Comparison of ENCODE assay signal across 10 mouse cellular contexts in the genomic region with DNA sequence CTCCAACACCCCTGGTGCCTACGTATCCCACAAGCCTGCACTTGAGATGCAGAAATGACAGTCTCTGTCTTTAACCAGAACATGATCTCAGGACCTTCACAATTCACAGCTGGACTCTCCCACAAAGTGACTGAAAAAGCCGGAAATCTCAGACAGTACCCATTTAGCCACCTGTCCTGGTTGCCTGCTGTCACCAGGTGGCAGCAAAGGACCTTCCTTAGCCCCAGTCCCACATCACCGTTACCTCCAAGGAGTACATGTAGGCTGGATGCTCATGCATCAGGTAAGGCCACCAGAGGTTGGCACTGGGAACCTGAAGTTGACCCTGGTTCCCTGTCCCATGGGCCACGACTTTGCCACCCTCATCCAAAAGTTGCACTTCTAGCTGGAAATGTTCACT. TPM values are rescaled to one million over a fixed set of nuclear protein-coding genes. Genes with fewer than 3 reads are reported as not detected.
DNase-seq lines count a peak whose midpoint lies in the region; ATAC-seq and TF ChIP-seq lines count a peak whose summit lies in the region.
"Had no signal": no experiment of that assay in that cellular context is flagged by ENCODE, and none has a peak within 500 bp of the region (broad histone marks: within the 10 kb centered on the region; RNA-seq: fewer than 3 reads in every experiment).

No protein-coding gene starts in this region.

- no peaks in the 10 kb centered on the region for H3K79me2 ChIP-seq in heart, adult 2 months (replicated peaks; ENCODE audit: control insufficient read depth, insufficient read depth, low read length)

- 30% methylated on average over 4 of the region's 4 CpGs for WGBS in heart, adult 2 months
- 39% methylated on average over 4 of the region's 4 CpGs for WGBS in heart, embryonic 10.5 days
- WGBS in embryonic facial prominence, embryonic 14.5 days: 28% methylated on average over 4 of the region's 4 CpGs
- 28% methylated on average over 4 of the region's 4 CpGs for WGBS in large intestine, adult 2 months

- ATAC-seq in embryonic facial prominence, embryonic 14.5 days (ENCODE audit: low read depth): no peak
- peak; percentile 31 for ATAC-seq in megakaryocyte, adult 5-6 weeks (ENCODE audit: poor library complexity, severe bottlenecking)

- H3K9me3 ChIP-seq in heart, embryonic 10.5 days: no peaks in the 10 kb centered on the region
- H3K9me3 ChIP-seq in embryonic facial prominence, embryonic 14.5 days (ENCODE audit: control insufficient read depth, low read length): 0 out of 2 replicates have a peak, but pooled peaks cover 3% of the 10 kb centered on the region
- H3K9me3 ChIP-seq: embryonic facial prominence, embryonic 12.5 days; megakaryocyte, embryonic 14.5 days had no signal

- peak; percentile 87 for TF ChIP-seq CTCF in heart, adult 2 months (IDR thresholded peaks at IDR 0.05)

- peak; percentile 58; the same call in 1 of the 2 replicates for TF ChIP-seq EP300 in heart, adult 2 months (IDR thresholded peaks at IDR 0.05; ENCODE audit: insufficient read depth, low read depth, low read length)

- intact Hi-C loops in heart, adult 2 months (cut with DNase I): no loop called here

- H3K36me3 ChIP-seq in heart, adult 2 months (ENCODE audit: control insufficient read depth, insufficient read depth, low read length): no peaks in the 10 kb centered on the region
- H3K36me3 ChIP-seq in heart, embryonic 10.5 days: peaks cover 19% of the 10 kb centered on the region; the same call in 1 of the 2 replicates
- no peaks in the 10 kb centered on the region for H3K36me3 ChIP-seq in embryonic facial prominence, embryonic 14.5 days (ENCODE audit: control insufficient read depth, insufficient read depth, low read length)
- peaks cover 5% of the 10 kb centered on the region for H3K36me3 ChIP-seq in splenic B cell, adult 2 months (ENCODE audit: control insufficient read depth, insufficient read depth, low read length, poor library complexity, severe bottlenecking)
- H3K36me3 ChIP-seq: embryonic facial prominence, embryonic 12.5 days had no signal

- H3K4me2 ChIP-seq in embryonic facial prominence, embryonic 14.5 days (ENCODE audit: low read depth, low read length): no peak overlapping the region
- H3K4me2 ChIP-seq: embryonic facial prominence, embryonic 12.5 days had no signal

- DNase-seq in heart, adult 2 months: peak; percentile 49 to 65
- DNase-seq in heart, embryonic 10.5 days (ENCODE audit: low spot score): no peak
- DNase-seq in CD4-positive helper T cell, adult 2 months (ENCODE audit: low read depth, low spot score): peak; percentile 78
- DNase-seq in adrenal gland, postnatal 14 days: peak; percentile 75
- peak; percentile 68 for DNase-seq in embryonic facial prominence, embryonic 14.5 days (ENCODE audit: low spot score)
- peak; percentile 45 for DNase-seq in large intestine, adult 2 months (ENCODE audit: low read depth, low spot score)
- DNase-seq in splenic B cell, adult 2 months (ENCODE audit: low read depth, low spot score): peak; percentile 86

- H3K4me1 ChIP-seq in heart, adult 2 months (ENCODE audit: control insufficient read depth, insufficient read depth, low read length): peaks cover 7% of the 10 kb centered on the region
- H3K4me1 ChIP-seq in heart, embryonic 10.5 days: peaks cover 22% of the 10 kb centered on the region
- H3K4me1 ChIP-seq in embryonic facial prominence, embryonic 14.5 days (ENCODE audit: control insufficient read depth, insufficient read depth, low read length): no peaks in the 10 kb centered on the region

- H3K9ac ChIP-seq in heart, adult 2 months (ENCODE audit: low read depth, low read length): no peak overlapping the region
- H3K9ac ChIP-seq in embryonic facial prominence, embryonic 14.5 days (ENCODE audit: low read depth, low read length): no peak overlapping the region
- H3K9ac ChIP-seq: embryonic facial prominence, embryonic 12.5 days had no signal

- H3K27me3 ChIP-seq in heart, adult 2 months (ENCODE audit: control insufficient read depth, insufficient read depth, low read length): no peaks in the 10 kb centered on the region
- no peaks in the 10 kb centered on the region for H3K27me3 ChIP-seq in heart, embryonic 10.5 days (ENCODE audit: insufficient read depth, poor library complexity, severe bottlenecking)
- H3K27me3 ChIP-seq in embryonic facial prominence, embryonic 14.5 days (replicated peaks; ENCODE audit: control insufficient read depth, insufficient read depth, low read length): no peaks in the 10 kb centered on the region
- no peaks in the 10 kb centered on the region for H3K27me3 ChIP-seq in splenic B cell, adult 2 months (ENCODE audit: control insufficient read depth, insufficient read depth, low read length, poor library complexity, severe bottlenecking)
- H3K27me3 ChIP-seq: embryonic facial prominence, embryonic 12.5 days; megakaryocyte, embryonic 14.5 days had no signal

- H3K27ac ChIP-seq in heart, adult 2 months: no peak overlapping the region
- H3K27ac ChIP-seq in heart, embryonic 10.5 days: no peak overlapping the region
- no peak overlapping the region for H3K27ac ChIP-seq in embryonic facial prominence, embryonic 14.5 days (replicated peaks; ENCODE audit: low read depth, low read length)
- H3K27ac ChIP-seq: embryonic facial prominence, embryonic 12.5 days had no signal

- H3K4me3 ChIP-seq in heart, adult 2 months: no peak overlapping the region
- no peak overlapping the region for H3K4me3 ChIP-seq in heart, embryonic 10.5 days
- H3K4me3 ChIP-seq in embryonic facial prominence, embryonic 14.5 days (ENCODE audit: low read depth, low read length): no peak overlapping the region
- H3K4me3 ChIP-seq: embryonic facial prominence, embryonic 12.5 days; megakaryocyte, embryonic 14.5 days had no signal

- TF ChIP-seq POLR2A in heart, adult 2 months (IDR thresholded peaks at IDR 0.05; ENCODE audit: insufficient read depth, low read depth, low read length): no peak

RNA-seq across cellular contexts. Expression of a gene that starts 3.8 kb away (rescaled TPM):
- total RNA-seq in heart, adult 2 months (2021): 10 to 100 TPM; 12.8 to 13.0 TPM
- polyA plus RNA-seq in heart, adult 2 months (2012; rRNA removed): 17.9 and 25.3 TPM in 2 replicates
- polyA plus RNA-seq in heart, embryonic 10.5 days (2016; fragmentation: Nextera tagmentation; extraction: Ambion mirVana): 47.3 and 56.8 TPM in 2 replicates
- 40.0 and 41.2 TPM in 2 replicates for total RNA-seq in adrenal gland, postnatal 14 days (2021)
- 57.8 and 60.0 TPM in 2 replicates for polyA plus RNA-seq in embryonic facial prominence, embryonic 14.5 days (2014; fragmentation: Nextera tagmentation; extraction: Ambion mirVana)
- 25.9 and 32.9 TPM in 2 replicates for polyA plus RNA-seq in large intestine, adult 2 months (2012; rRNA removed)
- total RNA-seq in megakaryocyte, adult 5-6 weeks (2015): 101 and 111 TPM in 2 replicates
- total RNA-seq in megakaryocyte, adult 5-6 weeks (2017): 63.9 and 70.8 TPM in 2 replicates

RNA-seq across cellular contexts. Expression of a gene that starts 29.9 kb away (rescaled TPM):
- total RNA-seq in heart, adult 2 months (2021): 1 to 10 TPM; 3.2 to 4.6 TPM
- polyA plus RNA-seq in heart, adult 2 months (2012; rRNA removed): 5.9 and 6.5 TPM in 2 replicates
- 25.1 and 35.9 TPM in 2 replicates for polyA plus RNA-seq in heart, embryonic 10.5 days (2016; fragmentation: Nextera tagmentation; extraction: Ambion mirVana)
- 131 and 168 TPM in 2 replicates for total RNA-seq in adrenal gland, postnatal 14 days (2021)
- polyA plus RNA-seq in embryonic facial prominence, embryonic 14.5 days (2014; fragmentation: Nextera tagmentation; extraction: Ambion mirVana): 32.1 and 35.7 TPM in 2 replicates
- polyA plus RNA-seq in large intestine, adult 2 months (2012; rRNA removed): 34.7 and 39.6 TPM in 2 replicates
- 20.2 and 29.5 TPM in 2 replicates for total RNA-seq in megakaryocyte, adult 5-6 weeks (2015)
- total RNA-seq in megakaryocyte, adult 5-6 weeks (2017): 21.3 and 25.7 TPM in 2 replicates

RNA-seq across cellular contexts. Expression of a gene that starts 30.0 kb away (rescaled TPM):
- 10 to 100 TPM in 1 of 2 experiments, 1 to 10 TPM in 1; 9.3 to 11.2 TPM for total RNA-seq in heart, adult 2 months (2021)
- polyA plus RNA-seq in heart, adult 2 months (2012; rRNA removed): 9.5 and 10.3 TPM in 2 replicates
- polyA plus RNA-seq in heart, embryonic 10.5 days (2016; fragmentation: Nextera tagmentation; extraction: Ambion mirVana): 33.1 and 39.9 TPM in 2 replicates
- 35.9 and 38.6 TPM in 2 replicates for total RNA-seq in adrenal gland, postnatal 14 days (2021)
- polyA plus RNA-seq in embryonic facial prominence, embryonic 14.5 days (2014; fragmentation: Nextera tagmentation; extraction: Ambion mirVana): 24.9 and 25.6 TPM in 2 replicates
- 13.1 and 13.4 TPM in 2 replicates for polyA plus RNA-seq in large intestine, adult 2 months (2012; rRNA removed)
- total RNA-seq in megakaryocyte, adult 5-6 weeks (2015): 49.4 and 54.0 TPM in 2 replicates
- total RNA-seq in megakaryocyte, adult 5-6 weeks (2017): 48.3 and 53.8 TPM in 2 replicates

RNA-seq across cellular contexts. Expression of a gene that starts 57.3 kb away (rescaled TPM):
- 10 to 100 TPM; 14.3 to 17.9 TPM for total RNA-seq in heart, adult 2 months (2021)
- 12.4 and 18.3 TPM in 2 replicates for polyA plus RNA-seq in heart, adult 2 months (2012; rRNA removed)
- polyA plus RNA-seq in heart, embryonic 10.5 days (2016; fragmentation: Nextera tagmentation; extraction: Ambion mirVana): 18.3 and 25.8 TPM in 2 replicates
- 30.1 and 31.2 TPM in 2 replicates for total RNA-seq in adrenal gland, postnatal 14 days (2021)
- 24.8 and 25.4 TPM in 2 replicates for polyA plus RNA-seq in embryonic facial prominence, embryonic 14.5 days (2014; fragmentation: Nextera tagmentation; extraction: Ambion mirVana)
- 19.2 and 19.7 TPM in 2 replicates for polyA plus RNA-seq in large intestine, adult 2 months (2012; rRNA removed)
- total RNA-seq in megakaryocyte, adult 5-6 weeks (2015): 34.7 and 39.4 TPM in 2 replicates
- 17.9 and 18.6 TPM in 2 replicates for total RNA-seq in megakaryocyte, adult 5-6 weeks (2017)
